ENCODE assay signal across 13 mouse cellular contexts in genomic region chr5:134548306-134548705, GRCm38 (mm10). TPM values are rescaled to one million over a fixed set of nuclear protein-coding genes. Genes with fewer than 3 reads are reported as not detected.
DNase-seq lines count a peak whose midpoint lies in the region; ATAC-seq lines count a peak whose summit lies in the region.
"Had no signal": no experiment of that assay in that cellular context is flagged by ENCODE, and none has a peak within 500 bp of the region (broad histone marks: within the 10 kb centered on the region; RNA-seq: fewer than 3 reads in every experiment).

No protein-coding gene starts in this region.

- no peak for ATAC-seq in liver, embryonic 13.5 days (ENCODE audit: low read depth)
- ATAC-seq in liver, embryonic 11.5 days (replicated peaks; ENCODE audit: low FRiP score), result no peak
- ATAC-seq in intestine, embryonic 15.5 days, result peak; percentile 32
- ATAC-seq in neural tube, embryonic 14.5 days (ENCODE audit: low read depth), result no peak
- no peak for ATAC-seq in forebrain, embryonic 16.5 days

- no peak overlapping the region for H3K4me2 ChIP-seq in liver, embryonic 13.5 days
- H3K4me2 ChIP-seq in liver, embryonic 11.5 days, result no peak overlapping the region
- H3K4me2 ChIP-seq in intestine, embryonic 15.5 days (replicated peaks), result peak overlapping the region; percentile 31; the same call in 1 of the 2 replicates
- 0 out of 2 replicates have a peak overlapping the region, but pooled peaks have one; percentile 8 for H3K4me2 ChIP-seq in neural tube, embryonic 14.5 days (ENCODE audit: low read depth, low read length)
- no peak overlapping the region for H3K4me2 ChIP-seq in forebrain, embryonic 16.5 days (ENCODE audit: low read length)
- H3K4me2 ChIP-seq: embryonic facial prominence, embryonic 15.5 days; limb, embryonic 13.5 days had no signal

- no peak overlapping the region for H3K4me3 ChIP-seq in liver, embryonic 13.5 days (replicated peaks)
- H3K4me3 ChIP-seq in liver, embryonic 11.5 days (ENCODE audit: low read depth, low read length), result no peak overlapping the region
- H3K4me3 ChIP-seq in intestine, embryonic 15.5 days (replicated peaks), result no peak overlapping the region
- H3K4me3 ChIP-seq in neural tube, embryonic 14.5 days (ENCODE audit: low read depth, low read length), result 0 out of 2 replicates have a peak overlapping the region, but pooled peaks have one; percentile 3
- no peak overlapping the region for H3K4me3 ChIP-seq in forebrain, embryonic 16.5 days (replicated peaks; ENCODE audit: low read length)
- H3K4me3 ChIP-seq: embryonic facial prominence, embryonic 15.5 days; limb, embryonic 13.5 days had no signal

- 57% methylated on average over 5 of the region's 5 CpGs for WGBS in liver, embryonic 13.5 days (ENCODE audit: insufficient replicate concordance)
- WGBS in liver, embryonic 11.5 days, result 58% methylated on average over 5 of the region's 5 CpGs
- 29% methylated on average over 5 of the region's 5 CpGs for WGBS in intestine, embryonic 15.5 days
- 43% methylated on average over 5 of the region's 5 CpGs for WGBS in neural tube, embryonic 14.5 days
- WGBS in forebrain, embryonic 16.5 days, result 50% methylated on average over 5 of the region's 5 CpGs

- DNase-seq in liver, embryonic 13.5 days, result no peak
- DNase-seq in liver, embryonic 11.5 days (ENCODE audit: low spot score), result no peak
- DNase-seq in kidney, postnatal 14 days, result peak; percentile 71
- no peak for DNase-seq in urinary bladder, postnatal 25 days (ENCODE audit: low spot score)
- DNase-seq in heart, adult 8-10 months (ENCODE audit: low spot score), result no peak
- DNase-seq: heart, adult 11 months had no signal

- no peaks in the 10 kb centered on the region for H3K9me3 ChIP-seq in liver, embryonic 13.5 days (replicated peaks)
- H3K9me3 ChIP-seq in liver, embryonic 11.5 days (ENCODE audit: control insufficient read depth, low read length), result no peaks in the 10 kb centered on the region
- H3K9me3 ChIP-seq in intestine, embryonic 15.5 days, result no peaks in the 10 kb centered on the region
- no peaks in the 10 kb centered on the region for H3K9me3 ChIP-seq in neural tube, embryonic 14.5 days (ENCODE audit: control insufficient read depth, low read length)
- H3K9me3 ChIP-seq in forebrain, embryonic 16.5 days (ENCODE audit: control insufficient read depth, low read length), result no peaks in the 10 kb centered on the region
- H3K9me3 ChIP-seq: embryonic facial prominence, embryonic 15.5 days; limb, embryonic 13.5 days had no signal

- peak overlapping the region; percentile 48; the same call in 1 of the 2 replicates for H3K27ac ChIP-seq in liver, embryonic 13.5 days
- no peak overlapping the region for H3K27ac ChIP-seq in liver, embryonic 11.5 days (ENCODE audit: low read depth, low read length)
- H3K27ac ChIP-seq in intestine, embryonic 15.5 days, result peak overlapping the region; percentile 98
- no peak overlapping the region for H3K27ac ChIP-seq in neural tube, embryonic 14.5 days (ENCODE audit: low read depth, low read length)
- H3K27ac ChIP-seq in forebrain, embryonic 16.5 days (ENCODE audit: low read length), result no peak overlapping the region
- H3K27ac ChIP-seq: embryonic facial prominence, embryonic 15.5 days; limb, embryonic 13.5 days; macrophage had no signal

- H3K9ac ChIP-seq in liver, embryonic 13.5 days, result no peak overlapping the region
- H3K9ac ChIP-seq in liver, embryonic 11.5 days (ENCODE audit: low read depth, low read length), result no peak overlapping the region
- no peak overlapping the region for H3K9ac ChIP-seq in intestine, embryonic 15.5 days
- H3K9ac ChIP-seq in neural tube, embryonic 14.5 days (replicated peaks; ENCODE audit: low read depth, low read length), result no peak overlapping the region
- H3K9ac ChIP-seq in forebrain, embryonic 16.5 days (replicated peaks; ENCODE audit: low read depth, low read length), result no peak overlapping the region
- H3K9ac ChIP-seq: embryonic facial prominence, embryonic 15.5 days; limb, embryonic 13.5 days had no signal

- peaks cover 23% of the 10 kb centered on the region for H3K27me3 ChIP-seq in liver, embryonic 13.5 days
- H3K27me3 ChIP-seq in liver, embryonic 11.5 days (replicated peaks; ENCODE audit: control insufficient read depth, insufficient read depth, low read length), result no peaks in the 10 kb centered on the region
- H3K27me3 ChIP-seq in intestine, embryonic 15.5 days (replicated peaks), result no peaks in the 10 kb centered on the region
- no peaks in the 10 kb centered on the region for H3K27me3 ChIP-seq in neural tube, embryonic 14.5 days (ENCODE audit: control insufficient read depth, insufficient read depth, low read length)
- H3K27me3 ChIP-seq in forebrain, embryonic 16.5 days (replicated peaks; ENCODE audit: control insufficient read depth, insufficient read depth, low read length), result no peaks in the 10 kb centered on the region
- H3K27me3 ChIP-seq: embryonic facial prominence, embryonic 15.5 days; limb, embryonic 13.5 days had no signal

- H3K36me3 ChIP-seq in liver, embryonic 13.5 days, result no peaks in the 10 kb centered on the region
- H3K36me3 ChIP-seq in liver, embryonic 11.5 days (ENCODE audit: control insufficient read depth, insufficient read depth, low read length), result no peaks in the 10 kb centered on the region
- no peaks in the 10 kb centered on the region for H3K36me3 ChIP-seq in intestine, embryonic 15.5 days
- H3K36me3 ChIP-seq in neural tube, embryonic 14.5 days (ENCODE audit: control insufficient read depth, insufficient read depth, low read length), result peaks cover 4% of the 10 kb centered on the region; the same call in 1 of the 2 replicates
- no peaks in the 10 kb centered on the region for H3K36me3 ChIP-seq in forebrain, embryonic 16.5 days (ENCODE audit: control insufficient read depth, insufficient read depth)
- H3K36me3 ChIP-seq: embryonic facial prominence, embryonic 15.5 days had no signal

- peaks cover 49% of the 10 kb centered on the region for H3K4me1 ChIP-seq in liver, embryonic 13.5 days (replicated peaks)
- peaks cover 17% of the 10 kb centered on the region; the same call in 1 of the 2 replicates for H3K4me1 ChIP-seq in liver, embryonic 11.5 days (replicated peaks; ENCODE audit: control insufficient read depth, insufficient read depth, low read length)
- peaks cover 46% of the 10 kb centered on the region for H3K4me1 ChIP-seq in intestine, embryonic 15.5 days (replicated peaks)
- peaks cover 38% of the 10 kb centered on the region for H3K4me1 ChIP-seq in neural tube, embryonic 14.5 days (ENCODE audit: control insufficient read depth, insufficient read depth, low read length)
- peaks cover 58% of the 10 kb centered on the region for H3K4me1 ChIP-seq in forebrain, embryonic 16.5 days (replicated peaks; ENCODE audit: control insufficient read depth, insufficient read depth, low read length)

RNA-seq across cellular contexts. Expression of gene Clip2, which starts 3.9 kb away (rescaled TPM):
- polyA plus RNA-seq in liver, embryonic 13.5 days (2015; fragmentation: Nextera tagmentation; extraction: Ambion mirVana), result 0.37 and 0.50 TPM in 2 replicates
- polyA plus RNA-seq in liver, embryonic 11.5 days (2014; fragmentation: Nextera tagmentation; extraction: Ambion mirVana), result 1.4 and 1.7 TPM in 2 replicates
- polyA plus RNA-seq in intestine, embryonic 15.5 days (2015; fragmentation: Nextera tagmentation; extraction: Ambion mirVana), result 3.6 and 3.9 TPM in 2 replicates
- polyA plus RNA-seq in neural tube, embryonic 14.5 days (2014; fragmentation: Nextera tagmentation; extraction: Ambion mirVana), result 15.4 and 17.1 TPM in 2 replicates
- 1 to 10 TPM; 4.5 to 6.8 (median 5.4) TPM for total RNA-seq in heart, adult 8-10 months (2022)
- 16.2 and 16.6 TPM in 2 replicates for polyA plus RNA-seq in forebrain, embryonic 16.5 days (2015; fragmentation: Nextera tagmentation; extraction: Ambion mirVana)

RNA-seq across cellular contexts. Expression of gene Syna, which starts 11.7 kb away (rescaled TPM):
- not detected in 2 replicates for polyA plus RNA-seq in liver, embryonic 13.5 days (2015; fragmentation: Nextera tagmentation; extraction: Ambion mirVana)
- polyA plus RNA-seq in liver, embryonic 11.5 days (2014; fragmentation: Nextera tagmentation; extraction: Ambion mirVana), result not detected in 2 replicates
- polyA plus RNA-seq in intestine, embryonic 15.5 days (2015; fragmentation: Nextera tagmentation; extraction: Ambion mirVana), result 0.06 and 0.10 TPM in 2 replicates
- 0.26 TPM in 1 of 2 replicates, not detected in the other for polyA plus RNA-seq in neural tube, embryonic 14.5 days (2014; fragmentation: Nextera tagmentation; extraction: Ambion mirVana)
- not detected for total RNA-seq in heart, adult 8-10 months (2022)
- 0.41 and 0.86 TPM in 2 replicates for polyA plus RNA-seq in forebrain, embryonic 16.5 days (2015; fragmentation: Nextera tagmentation; extraction: Ambion mirVana)
- total RNA-seq: heart, postnatal 25 days had no signal
- polyA plus RNA-seq: macrophage had no signal

RNA-seq across cellular contexts. Expression of gene Rfc2, which starts 32.9 kb away (rescaled TPM):
- polyA plus RNA-seq in liver, embryonic 13.5 days (2015; fragmentation: Nextera tagmentation; extraction: Ambion mirVana), result 233 and 246 TPM in 2 replicates
- polyA plus RNA-seq in liver, embryonic 11.5 days (2014; fragmentation: Nextera tagmentation; extraction: Ambion mirVana), result 363 and 374 TPM in 2 replicates
- polyA plus RNA-seq in intestine, embryonic 15.5 days (2015; fragmentation: Nextera tagmentation; extraction: Ambion mirVana), result 245 and 247 TPM in 2 replicates
- polyA plus RNA-seq in neural tube, embryonic 14.5 days (2014; fragmentation: Nextera tagmentation; extraction: Ambion mirVana), result 163 and 180 TPM in 2 replicates
- 10 to 100 TPM; 21.6 to 26.0 (median 24.6) TPM for total RNA-seq in heart, adult 8-10 months (2022)
- polyA plus RNA-seq in forebrain, embryonic 16.5 days (2015; fragmentation: Nextera tagmentation; extraction: Ambion mirVana), result 212 and 215 TPM in 2 replicates

Comparison
In these comparisons a context has a peak if more than half of its experiments do, and no peak if none do; other contexts are left out.
1. H3K27ac ChIP-seq: peak in liver, embryonic 13.5 days (single experiment) and intestine, embryonic 15.5 days (single experiment); none in liver, embryonic 11.5 days (single experiment), neural tube, embryonic 14.5 days (single experiment) and forebrain, embryonic 16.5 days (single experiment).
2. H3K4me2 ChIP-seq: peak in intestine, embryonic 15.5 days (single experiment) and neural tube, embryonic 14.5 days (single experiment); none in liver, embryonic 13.5 days (single experiment), liver, embryonic 11.5 days (single experiment) and forebrain, embryonic 16.5 days (single experiment).